Mouse (Mus musculus): ENCODE results near the gene Crhbp. TPM values are rescaled to one million over a fixed set of nuclear protein-coding genes. Genes with fewer than 3 reads are reported as not detected.

The Crhbp gene
- 0.13 and 0.26 TPM in 2 replicates for polyA plus RNA-seq (2012; rRNA removed)

DNA sequence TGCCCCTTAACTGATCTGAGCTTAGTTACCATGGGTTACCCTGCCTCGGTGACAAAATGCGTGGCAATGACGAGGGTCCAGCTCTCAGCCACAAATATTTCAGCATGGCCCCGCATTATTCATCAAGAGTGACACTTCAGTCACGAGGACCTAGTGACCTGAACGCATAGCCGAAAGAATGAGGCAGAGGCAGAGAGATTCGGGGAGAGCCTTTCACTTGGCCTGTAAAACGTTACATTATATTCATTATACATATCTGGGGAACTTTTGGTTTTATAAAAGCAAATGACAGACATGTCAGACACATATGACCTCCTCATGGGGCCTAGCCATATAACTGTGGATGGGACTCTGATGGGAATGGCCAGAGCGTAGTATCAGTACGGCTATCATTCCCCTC lies at the start of gene Crhbp:
Crhbp (minus strand) TSS at position 101 of the 400 bp plus-strand sequence.

DNA sequence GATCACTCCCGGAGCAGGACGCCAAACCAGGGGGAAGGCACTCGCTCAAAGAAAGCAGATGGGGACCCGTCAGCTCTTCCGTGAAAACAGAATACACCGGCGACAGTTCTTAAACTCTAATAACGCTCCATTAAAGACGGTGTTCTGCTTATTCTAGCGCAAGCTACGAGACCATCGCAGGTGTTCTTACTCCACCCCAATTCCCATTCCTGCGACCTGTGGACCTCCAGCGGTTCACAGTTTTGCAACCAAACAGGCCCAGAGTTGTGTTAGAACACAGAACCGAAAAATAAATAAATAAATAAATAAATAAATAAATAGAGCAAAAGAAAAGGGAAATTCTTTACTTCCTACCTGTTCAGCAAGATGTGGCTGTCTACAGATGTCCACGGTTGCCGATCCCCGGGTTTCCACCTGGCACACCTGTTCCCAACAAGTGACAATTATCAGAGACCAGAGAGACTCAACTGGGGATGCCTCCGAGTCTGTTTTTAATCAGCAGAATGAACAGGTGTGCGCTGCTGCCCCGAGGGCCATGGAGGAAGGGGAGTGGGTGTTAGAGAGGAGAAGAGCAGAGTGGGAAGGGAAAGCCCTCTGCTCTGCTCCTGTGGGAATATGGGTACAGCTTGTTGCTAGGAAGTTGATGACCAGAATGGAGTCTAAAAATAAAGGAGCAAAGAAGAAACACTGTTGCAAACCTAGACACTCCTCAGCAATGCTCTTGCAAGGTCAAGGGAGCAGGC lies 34.1 kb upstream of the Crhbp start, which contains the start of gene S100z:
S100z (minus strand) TSS at position 51 of the 743 bp plus-strand sequence.

Other genes with a start within 250 kb of the Crhbp start
- 0.51 and 0.55 TPM in 2 replicates for gene Pde8b, start 194.6 kb downstream of the Crhbp start, polyA plus RNA-seq (2012; rRNA removed)
- 5.1 and 6.3 TPM in 2 replicates for gene Zbed3, start 121.3 kb downstream of the Crhbp start, polyA plus RNA-seq (2012; rRNA removed)
- 8.8 and 9.9 TPM in 2 replicates for gene Aggf1, start 69.6 kb downstream of the Crhbp start, polyA plus RNA-seq (2012; rRNA removed)
- not detected in 2 replicates for gene S100z, start 33.8 kb upstream of the Crhbp start, polyA plus RNA-seq (2012; rRNA removed)
- gene F2rl1, start 80.3 kb upstream of the Crhbp start, polyA plus RNA-seq (2012; rRNA removed) = 2.3 and 3.0 TPM in 2 replicates
- 13.0 and 13.1 TPM in 2 replicates for gene F2r, start 173.6 kb upstream of the Crhbp start, polyA plus RNA-seq (2012; rRNA removed)